Mouse (Mus musculus): Measurements from ENCODE around the gene Apoa2.

Apoa2 gene

GRCm38 (mm10) chr1:171224857-171225256 lies at the start of gene Apoa2:
Gene Apoa2 (plus strand): TSS chr1:171225054.
- DNase-seq = no peak

GRCm38 (mm10) chr1:171179487-171180171 lies 45.2 kb upstream of the Apoa2 start:
- no peak for DNase-seq

GRCm38 (mm10) chr1:171183025-171183424 lies 41.8 kb upstream of the Apoa2 start:
- DNase-seq = no peak

GRCm38 (mm10) chr1:171183620-171184019 lies 41.2 kb upstream of the Apoa2 start:
- DNase-seq = peak; percentile 72

GRCm38 (mm10) chr1:171184314-171184713 lies 40.5 kb upstream of the Apoa2 start:
- DNase-seq = peak; percentile 78

GRCm38 (mm10) chr1:171185655-171186054 lies 39.2 kb upstream of the Apoa2 start:
- no peak for DNase-seq

GRCm38 (mm10) chr1:171187851-171188700 lies 36.8 kb upstream of the Apoa2 start:
- DNase-seq = no peak

- DNase-seq = no peak
Observed at GRCm38 (mm10) chr1:171189046-171189445, 35.8 kb upstream of the Apoa2 start.

GRCm38 (mm10) chr1:171189476-171190114 lies 35.3 kb upstream of the Apoa2 start:
- DNase-seq = no peak

- DNase-seq = no peak
Observed at GRCm38 (mm10) chr1:171190832-171191231, 34.0 kb upstream of the Apoa2 start.

- DNase-seq = no peak
Observed at GRCm38 (mm10) chr1:171192283-171192682, 32.6 kb upstream of the Apoa2 start.

GRCm38 (mm10) chr1:171193093-171193840 lies 31.6 kb upstream of the Apoa2 start:
- no peak for DNase-seq

GRCm38 (mm10) chr1:171193911-171194830 lies 30.7 kb upstream of the Apoa2 start:
- no peak for DNase-seq

GRCm38 (mm10) chr1:171195046-171195822 lies 29.6 kb upstream of the Apoa2 start:
- no peak for DNase-seq

GRCm38 (mm10) chr1:171195887-171196397 lies 28.9 kb upstream of the Apoa2 start, which contains the start of gene Pcp4l1:
Gene Pcp4l1 (minus strand): TSS chr1:171196268.
- DNase-seq = peak; percentile 67

GRCm38 (mm10) chr1:171199532-171199931 lies 25.3 kb upstream of the Apoa2 start:
- no peak for DNase-seq

- no peak for DNase-seq
Observed at GRCm38 (mm10) chr1:171200769-171201168, 24.1 kb upstream of the Apoa2 start.

GRCm38 (mm10) chr1:171203471-171204248 lies 21.2 kb upstream of the Apoa2 start:
- no peak for DNase-seq

GRCm38 (mm10) chr1:171204249-171204644 lies 20.6 kb upstream of the Apoa2 start:
- no peak for DNase-seq

All from lung, postnatal 10 days (tissue).